Mouse (Mus musculus): ENCODE results near the gene Rhobtb1.

Gene Rhobtb1

GRCm38 (mm10) chr10:69324816-69325215 lies 173.6 kb downstream of the Rhobtb1 start:
- no peak for DNase-seq (ENCODE audit: low read depth)

- DNase-seq (ENCODE audit: low read depth), result no peak
Measured at GRCm38 (mm10) chr10:69326433-69326832, 175.2 kb downstream of the Rhobtb1 start.

- DNase-seq (ENCODE audit: low read depth), result no peak
Measured at GRCm38 (mm10) chr10:69327362-69327761, 176.1 kb downstream of the Rhobtb1 start.

GRCm38 (mm10) chr10:69328029-69328655 lies 176.9 kb downstream of the Rhobtb1 start:
- no peak for DNase-seq (ENCODE audit: low read depth)

GRCm38 (mm10) chr10:69328656-69329046 lies 177.4 kb downstream of the Rhobtb1 start:
- no peak for DNase-seq (ENCODE audit: low read depth)

GRCm38 (mm10) chr10:69331231-69331630 lies 180.0 kb downstream of the Rhobtb1 start:
- no peak for DNase-seq (ENCODE audit: low read depth)

GRCm38 (mm10) chr10:69333212-69333611 lies 182.0 kb downstream of the Rhobtb1 start:
- no peak for DNase-seq (ENCODE audit: low read depth)

- no peak for DNase-seq (ENCODE audit: low read depth)
Measured at GRCm38 (mm10) chr10:69334271-69335194, 183.3 kb downstream of the Rhobtb1 start.

- DNase-seq (ENCODE audit: low read depth), result no peak
Measured at GRCm38 (mm10) chr10:69335195-69335536, 183.9 kb downstream of the Rhobtb1 start.

GRCm38 (mm10) chr10:69335611-69336010 lies 184.4 kb downstream of the Rhobtb1 start:
- DNase-seq (ENCODE audit: low read depth), result no peak

- DNase-seq (ENCODE audit: low read depth), result no peak
Measured at GRCm38 (mm10) chr10:69336219-69336618, 185.0 kb downstream of the Rhobtb1 start.

- no peak for DNase-seq (ENCODE audit: low read depth)
Measured at GRCm38 (mm10) chr10:69340001-69340400, 188.8 kb downstream of the Rhobtb1 start.
